Mouse (Mus musculus) MEL (cell line): Measurements from ENCODE around the gene E130309D02Rik. TPM values are rescaled to one million over a fixed set of nuclear protein-coding genes. Genes with fewer than 3 reads are reported as not detected.
A peak's percentile ranks its signal among the peaks of the same experiment; 100 is the strongest.

ENCODE experiments used
- DNase-seq: peaks from one replicate; pipeline ENCODE4 v3.0.0; 2011; ENCODE audit warnings: low read depth, low spot score
- H3K27ac ChIP-seq: 2 replicates; pipeline ENCODE4 v1.5.1; 2012; ENCODE audit warnings: low read depth, mild to moderate bottlenecking, control low read depth, low read length, moderate library complexity; ENCODE audit not compliant: control insufficient read depth
- H3K27me3 ChIP-seq, 2 experiments: fragments of 150-350 bp in 1 of 2; sonication (generic) in 1 of 2; 2 replicates each; pipeline ENCODE4 v1.6.1; 2012; ENCODE audit warnings: low read length in 2 of 2, mild to moderate bottlenecking in 2 of 2, improper control_type of control experiment in 1 of 2, moderate library complexity in 1 of 2; ENCODE audit not compliant: insufficient read depth in 2 of 2, control insufficient read depth in 1 of 2
- H3K36me3 ChIP-seq, 2 experiments: 2 replicates each; pipeline ENCODE4 v1.6.1; 2012 to 2014; ENCODE audit warnings: low read length in 2 of 2, improper control_type of control experiment in 1 of 2, inconsistent platforms in 1 of 2, mild to moderate bottlenecking in 1 of 2; ENCODE audit not compliant: insufficient read depth in 2 of 2, control insufficient read depth in 1 of 2
- H3K4me1 ChIP-seq, 2 experiments: fragments of 150-350 bp in 1 of 2; sonication (generic) in 1 of 2; 2 replicates each; pipeline ENCODE4 v1.6.1; 2012; ENCODE audit warnings: low read length in 2 of 2, improper control_type of control experiment in 1 of 2, mild to moderate bottlenecking in 1 of 2; ENCODE audit not compliant: insufficient read depth in 2 of 2, control insufficient read depth in 1 of 2
- H3K4me3 ChIP-seq, 2 experiments: fragments of 150-350 bp in 1 of 2; sonication (generic) in 1 of 2; 2 replicates each; pipeline ENCODE4 v1.5.1; 2012; ENCODE audit warnings: low read depth in 2 of 2, low read length in 2 of 2, mild to moderate bottlenecking in 2 of 2, moderate library complexity in 2 of 2, control low read depth in 1 of 2, improper control_type of control experiment in 1 of 2; ENCODE audit not compliant: control insufficient read depth in 1 of 2, insufficient read depth in 1 of 2
- H3K79me2 ChIP-seq: 2 replicates; pipeline ENCODE4 v1.6.1; 2012; ENCODE audit warnings: mild to moderate bottlenecking, low read length, moderate library complexity; ENCODE audit not compliant: control insufficient read depth, poor library complexity, insufficient read depth
- H3K9ac ChIP-seq: 2 replicates; pipeline ENCODE4 v1.6.1; 2012; ENCODE audit warnings: low read depth, mild to moderate bottlenecking, control low read depth, low read length, moderate library complexity; ENCODE audit not compliant: control insufficient read depth, poor library complexity, severe bottlenecking
- H3K9me3 ChIP-seq: fragments of 150-350 bp; sonication (generic); replicated peaks from 2 replicates; pipeline ENCODE4 v1.6.1; 2012; ENCODE audit warnings: mild to moderate bottlenecking, low read length, improper control_type of control experiment, moderate library complexity; ENCODE audit not compliant: insufficient read depth
- CHD2 ChIP-seq: IDR thresholded peaks from 2 replicates; pipeline ENCODE4 v1.6.1; 2011; ENCODE audit warnings: low read length, improper control_type of control experiment
- CTCF ChIP-seq, 3 experiments: IDR thresholded peaks in 2 of 3; conservative IDR thresholded peaks in 1 of 3; 2 replicates each; pipeline ENCODE4 v1.5.1; 2011 to 2012; ENCODE audit warnings: low read length in 3 of 3, low read depth in 2 of 3, mild to moderate bottlenecking in 2 of 3, improper control_type of control experiment in 1 of 3, inconsistent platforms in 1 of 3, mixed read lengths in 1 of 3, moderate library complexity in 1 of 3; ENCODE audit not compliant: control insufficient read depth in 1 of 3, insufficient read depth in 1 of 3, poor library complexity in 1 of 3, severe bottlenecking in 1 of 3
- ELF1 ChIP-seq: IDR thresholded peaks from 2 replicates; pipeline ENCODE4 v1.6.1; 2014; ENCODE audit warnings: low read depth, mild to moderate bottlenecking, inconsistent platforms, low read length, improper control_type of control experiment, moderate library complexity
- EP300 ChIP-seq, 2 experiments: IDR thresholded peaks; 2 replicates each; pipeline ENCODE4 v1.6.1; 2011; ENCODE audit warnings: improper control_type of control experiment in 2 of 2, low read length in 2 of 2, low read depth in 1 of 2, mild to moderate bottlenecking in 1 of 2
- GABPA ChIP-seq: IDR thresholded peaks from 2 replicates; pipeline ENCODE4 v1.6.1; 2012; ENCODE audit warnings: low read depth, mild to moderate bottlenecking, inconsistent platforms, low read length, improper control_type of control experiment, moderate library complexity
- GATA1 ChIP-seq: IDR thresholded peaks from 2 replicates; pipeline ENCODE4 v1.6.1; 2011; ENCODE audit warnings: low read depth, low read length, improper control_type of control experiment
- MAX ChIP-seq: IDR thresholded peaks from 2 replicates; pipeline ENCODE4 v1.6.1; 2011; ENCODE audit warnings: low read length, improper control_type of control experiment
- MXI1 ChIP-seq: IDR thresholded peaks from 2 replicates; pipeline ENCODE4 v1.6.1; 2011; ENCODE audit warnings: mild to moderate bottlenecking, low read depth, low read length, improper control_type of control experiment
- MYC ChIP-seq: IDR thresholded peaks from 2 replicates; pipeline ENCODE4 v1.6.1; 2011; ENCODE audit warnings: low read depth, mild to moderate bottlenecking, low read length, improper control_type of control experiment, moderate library complexity
- NELFE ChIP-seq: IDR thresholded peaks from 2 replicates; pipeline ENCODE4 v1.6.1; 2011; ENCODE audit warnings: low read depth, low read length, improper control_type of control experiment
- RAD21 ChIP-seq: IDR thresholded peaks from 2 replicates; pipeline ENCODE4 v1.6.1; 2011; ENCODE audit warnings: mild to moderate bottlenecking, low read depth, low read length, improper control_type of control experiment
- RCOR1 ChIP-seq: IDR thresholded peaks from 2 replicates; pipeline ENCODE4 v1.6.1; 2012; ENCODE audit warnings: low read depth, mild to moderate bottlenecking, inconsistent platforms, low read length, improper control_type of control experiment
- SMC3 ChIP-seq: IDR thresholded peaks from 2 replicates; pipeline ENCODE4 v1.6.1; 2011; ENCODE audit warnings: low read depth, low read length, improper control_type of control experiment
- TAL1 ChIP-seq: IDR thresholded peaks from 2 replicates; pipeline ENCODE4 v1.6.1; 2012; ENCODE audit warnings: mild to moderate bottlenecking, inconsistent platforms, low read length, moderate library complexity, mixed read lengths
- TBP ChIP-seq: IDR thresholded peaks from 2 replicates; pipeline ENCODE4 v1.8.0; 2011; ENCODE audit warnings: low read depth, low read length, improper control_type of control experiment
- TCF12 ChIP-seq: IDR thresholded peaks from 2 replicates; pipeline ENCODE4 v1.6.1; 2014; ENCODE audit warnings: low read depth, mild to moderate bottlenecking, inconsistent platforms, low read length, improper control_type of control experiment, moderate library complexity
- UBTF ChIP-seq: IDR thresholded peaks from 2 replicates; pipeline ENCODE4 v1.6.1; 2012; ENCODE audit warnings: low read depth, mild to moderate bottlenecking, inconsistent platforms, low read length, improper control_type of control experiment, moderate library complexity, borderline replicate concordance; ENCODE audit not compliant: insufficient read depth
- USF1 ChIP-seq: IDR thresholded peaks from 2 replicates; pipeline ENCODE4 v1.6.1; 2014; ENCODE audit warnings: low read depth, mild to moderate bottlenecking, inconsistent platforms, low read length, improper control_type of control experiment, moderate library complexity
- USF2 ChIP-seq, 2 experiments: IDR thresholded peaks; 2 replicates each; pipeline ENCODE4 v1.6.1; 2011 to 2012; ENCODE audit warnings: improper control_type of control experiment in 2 of 2, low read length in 2 of 2, borderline replicate concordance in 1 of 2, inconsistent platforms in 1 of 2, low read depth in 1 of 2, mild to moderate bottlenecking in 1 of 2; ENCODE audit not compliant: insufficient read depth in 1 of 2
- ZC3H11A ChIP-seq: IDR thresholded peaks from 2 replicates; pipeline ENCODE4 v1.6.1; 2012; ENCODE audit warnings: low read depth, mild to moderate bottlenecking, inconsistent platforms, low read length, improper control_type of control experiment
- ZMIZ1 ChIP-seq: IDR thresholded peaks from 2 replicates; pipeline ENCODE4 v1.6.1; 2012; ENCODE audit warnings: low read depth, mild to moderate bottlenecking, inconsistent platforms, low read length, improper control_type of control experiment, moderate library complexity
- ZNF384 ChIP-seq: IDR thresholded peaks from 2 replicates; pipeline ENCODE4 v1.6.1; 2012; ENCODE audit warnings: low read depth, mild to moderate bottlenecking, inconsistent platforms, low read length, improper control_type of control experiment
- polyA plus RNA-seq, 2 experiments: library from polyadenylated mRNA; stranded (reverse) in 1 of 2; unstranded in 1 of 2; fragments of >175 nt in 1 of 2; fragments of >200 nt in 1 of 2; gene quantifications; 2 replicates each; pipeline versions ENCODE4 v1.2.1 to v1.2.4; 2012; ENCODE audit warnings: low replicate concordance in 2 of 2, low read depth in 1 of 2; ENCODE audit not compliant: insufficient read length in 2 of 2, insufficient read depth in 1 of 2, missing spikeins in 1 of 2
- total RNA-seq: library from RNA; depleted of rRNA; stranded (reverse); fragments of 300-350 nt; gene quantifications from 2 replicates; pipeline ENCODE4 v1.2.3, GENCODE M21; 2012

E130309D02Rik gene
- total and polyA plus RNA-seq, 3 experiments = 59.3 to 92.4 TPM; not detected in 1

GRCm38 (mm10) chr5:143314183-143314729 lies 904 bp downstream of the E130309D02Rik start (continued):
- peak; percentile 72; the same call in 1 of the 2 replicates for TF ChIP-seq MXI1
- TF ChIP-seq GABPA = no peak
- TF ChIP-seq USF1 = no peak
- TF ChIP-seq RCOR1 = no peak; the same call in 1 of the 2 replicates
- no peak for TF ChIP-seq EP300 (IDR thresholded peaks at IDR 0.05; ENCODE audit: low read depth in 1 of 2, low read length in 2 of 2)
- TF ChIP-seq UBTF = no peak
- TF ChIP-seq MAX = peak; percentile 69
- peak; percentile 89 for TF ChIP-seq MYC
- TF ChIP-seq ZNF384 = no peak
- TF ChIP-seq TCF12 = no peak
- no peak for TF ChIP-seq ZC3H11A
- TF ChIP-seq ELF1 = peak; percentile 86
- TF ChIP-seq CHD2 = no peak
- no peak for TF ChIP-seq ZMIZ1
- TF ChIP-seq USF2 (IDR thresholded peaks at IDR 0.05; ENCODE audit: borderline replicate concordance in 1 of 2, insufficient read depth in 1 of 2, low read depth in 1 of 2, low read length in 2 of 2) = no peak
- no peak for TF ChIP-seq RAD21
- peak; percentile 55; the same call in 1 of the 2 replicates for TF ChIP-seq TAL1
- peak; percentile 60 for TF ChIP-seq TBP
- TF ChIP-seq NELFE = no peak
- peak; percentile 43 for TF ChIP-seq GATA1

- Histone ChIP-seq H3K9me3 (no peaks in the 10 kb centered on the region), H3K9ac (no peak overlapping the region), H3K27ac (no peak overlapping the region), H3K36me3 (peaks cover 10 to 18% of the 10 kb centered on the region in 2 experiments), H3K4me3 (no peak overlapping the region), H3K4me1 (peaks cover 0 to 10% of the 10 kb centered on the region in 2 experiments; a peak in 1 of 4 replicates), H3K27me3 (no peaks in the 10 kb centered on the region), H3K79me2 (peaks cover 69% of the 10 kb centered on the region)
- DNase-seq = peak; percentile 87
- TF ChIP-seq SMC3 = 0 out of 2 replicates have a peak, but pooled peaks have one; percentile 36
- TF ChIP-seq CTCF (IDR thresholded peaks at IDR 0.05 in 2 of 3, conservative IDR thresholded peaks at IDR 0.05 in 1 of 3; ENCODE audit: control insufficient read depth in 1 of 3, insufficient read depth in 1 of 3, low read depth in 2 of 3, low read length in 3 of 3, poor library complexity in 1 of 3, severe bottlenecking in 1 of 3) = peak; percentile 73 to 89 (median 78)
- TF ChIP-seq CHD2 = no peak
These were observed 3.3 kb downstream of the E130309D02Rik start for GRCm38 (mm10) chr5:143311886-143312285.
